Mouse (Mus musculus): ENCODE measurements around the gene Fxr2. TPM values are rescaled to one million over a fixed set of nuclear protein-coding genes. Genes with fewer than 3 reads are reported as not detected.

Gene Fxr2
- polyA plus RNA-seq, 1 experiment: 66.3 TPM

GRCm38 (mm10) chr11:69656617-69657461, 24.0 kb downstream of the Fxr2 start:
- H3K27ac ChIP-seq (ENCODE audit: control insufficient read depth, insufficient read depth, low read depth, low read length, poor library complexity): no peak overlapping the region
- 59% methylated on average over 10 of the region's 10 CpGs for WGBS

GRCm38 (mm10) chr11:69657462-69657881, 24.7 kb downstream of the Fxr2 start:
- TF ChIP-seq CTCF (IDR thresholded peaks at IDR 0.05; ENCODE audit: control insufficient read depth, insufficient read depth, low read length) (no peak), POLR2A (IDR thresholded peaks at IDR 0.05; ENCODE audit: borderline replicate concordance, control insufficient read depth, low read depth, low read length) (no peak)
- 83% methylated on average over 15 of the region's 15 CpGs for WGBS
- H3K4me1 ChIP-seq (ENCODE audit: control insufficient read depth, insufficient read depth, low read length): no peaks in the 10 kb centered on the region; the same call in 1 of the 2 replicates
- no peak overlapping the region for H3K4me3 ChIP-seq (replicated peaks; ENCODE audit: control insufficient read depth, low read depth, low read length)
- H3K27ac ChIP-seq (ENCODE audit: control insufficient read depth, insufficient read depth, low read depth, low read length, poor library complexity): no peak overlapping the region

More at GRCm38 (mm10) chr11:69656617-69657461, 24.0 kb downstream of the Fxr2 start:
- no peak overlapping the region for H3K4me3 ChIP-seq (replicated peaks; ENCODE audit: control insufficient read depth, low read depth, low read length)
- peak; percentile 78 for TF ChIP-seq CTCF (IDR thresholded peaks at IDR 0.05; ENCODE audit: control insufficient read depth, insufficient read depth, low read length)
- no peak for TF ChIP-seq POLR2A (IDR thresholded peaks at IDR 0.05; ENCODE audit: borderline replicate concordance, control insufficient read depth, low read depth, low read length)
- H3K4me1 ChIP-seq (ENCODE audit: control insufficient read depth, insufficient read depth, low read length): no peaks in the 10 kb centered on the region; the same call in 1 of the 2 replicates

- TF ChIP-seq CTCF (IDR thresholded peaks at IDR 0.05; ENCODE audit: control insufficient read depth, insufficient read depth, low read length) (no peak), POLR2A (IDR thresholded peaks at IDR 0.05; ENCODE audit: borderline replicate concordance, control insufficient read depth, low read depth, low read length) (no peak)
- no peak overlapping the region for H3K27ac ChIP-seq (ENCODE audit: control insufficient read depth, insufficient read depth, low read depth, low read length, poor library complexity)
Observed at GRCm38 (mm10) chr11:69661221-69661881, 28.6 kb downstream of the Fxr2 start.

GRCm38 (mm10) chr11:69662213-69662966, 29.6 kb downstream of the Fxr2 start, which contains the start of gene Mpdu1:
Gene Mpdu1, minus strand, starts transcription at chr11:69662642.
- TF ChIP-seq POLR2A (IDR thresholded peaks at IDR 0.05; ENCODE audit: borderline replicate concordance, control insufficient read depth, low read depth, low read length): peak; percentile 92
- peak; percentile 37; the same call in 1 of the 2 replicates for TF ChIP-seq CTCF (IDR thresholded peaks at IDR 0.05; ENCODE audit: control insufficient read depth, insufficient read depth, low read length)
- Histone ChIP-seq H3K4me3 (replicated peaks; ENCODE audit: control insufficient read depth, low read depth, low read length) (peak within 1 kb of the TSS; percentile 88), H3K4me1 (ENCODE audit: control insufficient read depth, insufficient read depth, low read length) (peaks cover 3% of the 10 kb centered on the region; the same call in 1 of the 2 replicates), H3K27ac (ENCODE audit: control insufficient read depth, insufficient read depth, low read depth, low read length, poor library complexity) (peak within 1 kb of the TSS; percentile 93)
- WGBS: under 1% methylated on average over 48 of the region's 48 CpGs

More at GRCm38 (mm10) chr11:69661221-69661881, 28.6 kb downstream of the Fxr2 start:
- peaks cover 3% of the 10 kb centered on the region; the same call in 1 of the 2 replicates for H3K4me1 ChIP-seq (ENCODE audit: control insufficient read depth, insufficient read depth, low read length)
- WGBS: 62% methylated on average over 3 of the region's 3 CpGs
- H3K4me3 ChIP-seq (replicated peaks; ENCODE audit: control insufficient read depth, low read depth, low read length): peak overlapping the region; percentile 88

- Histone ChIP-seq H3K27ac (ENCODE audit: control insufficient read depth, insufficient read depth, low read depth, low read length, poor library complexity) (peak overlapping the region; percentile 93), H3K4me3 (replicated peaks; ENCODE audit: control insufficient read depth, low read depth, low read length) (peak overlapping the region; percentile 88), H3K4me1 (ENCODE audit: control insufficient read depth, insufficient read depth, low read length) (peaks cover 3% of the 10 kb centered on the region; the same call in 1 of the 2 replicates)
- WGBS: 76% methylated on average over 13 of the region's 13 CpGs
- TF ChIP-seq POLR2A (IDR thresholded peaks at IDR 0.05; ENCODE audit: borderline replicate concordance, control insufficient read depth, low read depth, low read length): no peak
- no peak for TF ChIP-seq CTCF (IDR thresholded peaks at IDR 0.05; ENCODE audit: control insufficient read depth, insufficient read depth, low read length)
Observed at GRCm38 (mm10) chr11:69662967-69663671, 30.3 kb downstream of the Fxr2 start.

GRCm38 (mm10) chr11:69663795-69664194, 31.0 kb downstream of the Fxr2 start:
- Histone ChIP-seq H3K27ac (ENCODE audit: control insufficient read depth, insufficient read depth, low read depth, low read length, poor library complexity) (no peak overlapping the region), H3K4me1 (ENCODE audit: control insufficient read depth, insufficient read depth, low read length) (peaks cover 3% of the 10 kb centered on the region; the same call in 1 of the 2 replicates), H3K4me3 (replicated peaks; ENCODE audit: control insufficient read depth, low read depth, low read length) (no peak overlapping the region)
- TF ChIP-seq CTCF (IDR thresholded peaks at IDR 0.05; ENCODE audit: control insufficient read depth, insufficient read depth, low read length) (no peak), POLR2A (IDR thresholded peaks at IDR 0.05; ENCODE audit: borderline replicate concordance, control insufficient read depth, low read depth, low read length) (no peak)
- WGBS: 53% methylated on average over 6 of the region's 6 CpGs

GRCm38 (mm10) chr11:69664841-69665240, 32.1 kb downstream of the Fxr2 start:
- WGBS: 92% methylated on average over 7 of the region's 7 CpGs
- peaks cover 3% of the 10 kb centered on the region; the same call in 1 of the 2 replicates for H3K4me1 ChIP-seq (ENCODE audit: control insufficient read depth, insufficient read depth, low read length)
- H3K4me3 ChIP-seq (replicated peaks; ENCODE audit: control insufficient read depth, low read depth, low read length): no peak overlapping the region

More at GRCm38 (mm10) chr11:69664841-69665240, 32.1 kb downstream of the Fxr2 start:
- TF ChIP-seq CTCF (IDR thresholded peaks at IDR 0.05; ENCODE audit: control insufficient read depth, insufficient read depth, low read length) (no peak), POLR2A (IDR thresholded peaks at IDR 0.05; ENCODE audit: borderline replicate concordance, control insufficient read depth, low read depth, low read length) (no peak)
- no peak overlapping the region for H3K27ac ChIP-seq (ENCODE audit: control insufficient read depth, insufficient read depth, low read depth, low read length, poor library complexity)
